Mouse (Mus musculus) layer of hippocampus, postnatal 36 days (tissue): ENCODE results near the gene Gm1140. TPM values are rescaled to one million over a fixed set of nuclear protein-coding genes. Genes with fewer than 3 reads are reported as not detected.
"Not testable (repeated sequence)": the region's sequence is repeated elsewhere in the genome, so short reads cannot be mapped to it uniquely, and the experiment has no call there.

Experiments used
- DNase-seq, 2 experiments: peaks; one replicate each; pipeline ENCODE4 v3.0.0; 2022
- total RNA-seq, 2 experiments: library from RNA; stranded (reverse); gene quantifications; 2 replicates each; pipeline ENCODE4 v1.2.3; 2021

The Gm1140 gene
- not detected for total RNA-seq

DNA sequence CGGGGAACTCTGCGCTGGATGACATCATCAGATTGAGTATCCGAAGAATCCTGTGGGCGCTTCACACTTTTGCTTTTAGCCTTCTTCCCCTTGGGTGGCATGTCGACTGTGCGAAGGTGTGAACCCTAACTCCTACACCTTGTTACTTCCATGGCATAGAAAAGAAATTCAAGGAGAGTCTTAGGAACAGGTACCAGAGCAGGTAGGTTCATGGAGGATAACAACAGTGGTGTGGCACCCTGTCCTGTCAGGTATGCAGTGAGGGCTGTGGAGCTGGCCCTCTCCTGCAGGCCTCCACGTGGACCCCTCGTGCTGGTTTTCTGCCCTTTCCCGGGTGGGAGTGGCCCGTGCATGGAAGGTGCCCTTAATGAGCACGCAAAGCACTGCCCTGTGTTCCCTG, at the start of gene Gm1140:
Gene Gm1140, minus strand, starts transcription at position 101 of the 400 bp plus-strand sequence.
- DNase-seq, result not testable (repeated sequence)

DNA sequence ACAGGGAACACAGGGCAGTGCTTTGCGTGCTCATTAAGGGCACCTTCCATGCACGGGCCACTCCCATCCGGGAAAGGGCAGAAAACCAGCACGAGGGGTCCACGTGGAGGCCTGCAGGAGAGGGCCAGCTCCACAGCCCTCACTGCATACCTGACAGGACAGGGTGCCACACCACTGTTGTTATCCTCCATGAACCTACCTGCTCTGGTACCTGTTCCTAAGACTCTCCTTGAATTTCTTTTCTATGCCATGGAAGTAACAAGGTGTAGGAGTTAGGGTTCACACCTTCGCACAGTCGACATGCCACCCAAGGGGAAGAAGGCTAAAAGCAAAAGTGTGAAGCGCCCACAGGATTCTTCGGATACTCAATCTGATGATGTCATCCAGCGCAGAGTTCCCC, 2.0 kb upstream of the Gm1140 start, which contains the start of gene Gm14692:
Gene Gm14692, plus strand, starts transcription at position 301 of the 400 bp plus-strand sequence.
- DNase-seq, result not testable (repeated sequence)

Other genes with a start within 250 kb of the Gm1140 start
- gene Gm14692, start 2.1 kb upstream of the Gm1140 start, total RNA-seq, result not detected
- gene 4933436I01Rik, start 227.9 kb upstream of the Gm1140 start, total RNA-seq, result not detected